Mouse (Mus musculus) inflammation-experienced regulatory T-cells, adult 6 months (primary cell): ENCODE results near the gene Phf2. TPM values are rescaled to one million over a fixed set of nuclear protein-coding genes. Genes with fewer than 3 reads are reported as not detected.

Experiments
- ATAC-seq: one replicate; pipeline ENCODE4 v1.8.0; 2017
- polyA plus RNA-seq, 3 experiments: library from polyadenylated mRNA; unstranded; fragments of 100-300 nt; shearing (Covaris generic); gene quantifications; one replicate each; pipeline ENCODE4 v1.2.1; 2017

Gene Phf2
- 1 to 10 TPM; 2.4 to 3.7 (median 3.0) TPM for polyA plus RNA-seq

DNA sequence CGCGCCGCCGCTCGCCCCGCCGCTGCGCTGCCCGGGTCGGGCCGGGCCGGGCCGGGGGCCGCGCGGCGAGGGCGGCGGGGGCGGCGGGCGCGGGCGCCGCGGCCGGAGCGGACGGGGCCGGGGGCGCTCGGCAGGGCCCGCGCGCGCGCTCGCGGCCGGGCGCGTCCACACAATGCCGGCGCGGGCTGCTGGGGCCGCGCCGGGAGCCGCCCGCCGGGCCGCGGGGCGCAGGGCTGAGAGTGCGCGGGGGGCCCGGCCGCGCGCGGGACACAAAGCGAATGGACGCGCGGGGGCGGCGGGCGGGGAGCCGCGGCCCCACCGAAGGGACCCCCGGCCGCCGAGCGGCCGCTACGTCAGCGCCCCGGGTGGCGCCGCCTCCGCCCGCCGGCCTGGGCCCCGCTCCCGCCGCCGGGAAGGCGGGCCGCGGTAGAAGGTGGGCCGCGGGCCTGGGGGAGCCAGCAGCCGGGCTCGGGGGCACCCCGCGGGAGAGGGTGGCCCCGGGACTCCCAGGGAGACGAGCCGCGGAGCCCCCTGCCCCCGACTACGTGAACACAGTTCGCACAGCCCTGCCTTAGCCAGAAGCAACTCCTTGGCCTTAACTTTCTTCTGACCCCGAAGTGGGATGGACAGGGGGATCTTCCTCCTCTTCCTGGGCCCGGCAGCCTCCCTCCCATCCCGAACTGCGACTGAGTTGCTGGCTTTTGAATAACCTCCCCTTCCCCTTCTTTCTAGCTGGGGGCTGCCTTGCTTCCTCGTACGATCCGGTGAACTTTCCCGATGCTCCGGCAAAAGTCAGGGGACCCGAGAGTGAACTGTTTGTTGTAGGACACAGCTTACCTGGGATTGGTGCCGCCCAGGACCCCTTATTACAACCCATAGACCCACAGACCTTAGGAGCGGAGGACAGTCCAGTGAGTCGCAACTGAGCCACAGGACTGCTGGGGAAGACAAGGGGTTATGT, at the start of gene Phf2:
Gene Phf2 (minus strand): TSS at position 349 of the 961 bp plus-strand sequence.
- ATAC-seq = peak; percentile 32

DNA sequence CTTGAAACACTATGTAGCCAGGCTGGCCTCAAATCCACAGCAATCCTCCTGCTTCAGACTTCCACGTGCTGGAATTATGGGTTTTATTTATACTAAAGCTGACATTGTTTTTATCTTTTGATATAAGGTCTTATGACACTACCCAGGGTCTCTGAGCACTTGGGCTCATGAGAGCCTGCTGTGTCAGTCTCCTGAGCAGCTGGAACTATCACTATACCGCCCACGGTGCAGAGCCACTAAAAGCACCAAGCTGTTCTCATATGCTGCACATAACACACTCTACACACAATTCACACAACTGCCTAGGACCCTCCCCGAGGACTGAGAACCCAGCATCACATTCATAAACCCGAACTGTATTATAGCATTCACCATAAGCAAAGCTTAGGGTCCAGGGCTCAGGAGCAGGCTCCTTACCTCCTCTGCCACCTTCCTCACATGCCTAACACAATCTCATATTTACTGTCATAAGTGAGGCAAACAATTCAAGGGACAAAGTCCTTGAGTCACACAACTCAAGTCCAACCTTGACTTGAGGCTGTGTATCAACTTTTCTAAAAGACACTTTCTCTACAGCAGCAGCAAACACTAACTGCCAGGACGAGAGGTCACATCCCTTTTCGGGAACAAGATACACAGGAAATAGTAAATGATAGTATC, 49.0 kb upstream of the Phf2 start:
- ATAC-seq = no peak

DNA sequence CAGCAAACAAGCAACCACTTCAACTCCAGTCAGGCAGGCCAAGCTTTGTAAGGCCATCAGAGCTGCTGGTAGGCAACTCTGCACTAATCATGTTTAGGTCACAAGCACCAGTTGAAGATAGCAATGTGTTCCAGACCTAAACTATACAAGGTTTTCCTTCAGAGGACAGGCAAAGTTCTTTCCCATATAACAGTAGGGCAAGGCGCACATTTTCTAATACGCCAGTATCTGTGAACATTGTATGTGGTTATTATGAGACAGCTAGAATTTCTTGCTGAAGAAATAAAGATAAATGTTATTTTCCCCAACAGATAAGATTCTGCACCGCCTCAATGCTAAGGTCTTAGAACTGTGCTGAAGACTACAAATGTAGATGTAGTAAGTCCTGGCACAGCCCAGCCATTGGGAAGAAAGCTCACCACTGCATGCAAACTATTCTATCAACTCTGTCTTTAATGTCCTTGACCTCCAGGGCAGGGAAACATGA, 46.2 kb upstream of the Phf2 start:
- ATAC-seq = no peak

DNA sequence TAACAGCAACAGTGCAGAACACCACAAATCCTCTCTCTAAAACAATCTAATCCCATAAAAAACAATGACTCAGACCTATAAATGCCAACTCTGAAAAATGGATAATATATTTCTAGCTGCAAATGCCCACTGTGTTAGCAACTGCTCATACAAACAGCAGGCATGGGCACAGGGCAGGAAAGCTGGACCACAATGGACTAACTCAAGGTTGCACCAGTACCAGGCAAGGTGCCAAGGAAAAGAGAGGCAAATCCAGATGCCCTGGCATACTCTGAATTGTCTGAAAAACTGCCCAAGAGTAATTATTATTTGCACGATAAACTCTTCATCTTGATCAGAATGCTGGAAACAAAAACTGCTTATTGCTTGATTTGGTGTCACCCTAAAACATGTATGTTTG, 42.8 kb upstream of the Phf2 start:
- no peak for ATAC-seq

DNA sequence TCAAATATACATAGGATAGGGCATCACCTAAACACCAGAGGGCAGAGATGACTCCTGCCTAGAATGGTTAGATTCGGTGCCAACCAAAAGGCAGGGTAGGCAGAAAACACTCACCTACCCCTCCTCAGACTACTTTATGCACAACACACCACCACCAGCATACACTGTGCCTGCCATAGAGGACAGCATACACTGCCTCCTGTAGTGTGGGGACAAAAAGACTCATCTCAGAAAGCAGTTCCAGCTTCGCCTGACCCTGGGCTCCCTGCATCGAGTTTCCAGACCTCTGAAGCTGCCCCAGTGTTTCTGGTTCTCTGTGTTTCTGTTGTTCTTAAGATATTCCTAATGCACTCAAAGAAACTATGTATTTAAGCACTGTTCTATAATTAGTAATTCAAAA, 42.2 kb upstream of the Phf2 start:
- no peak for ATAC-seq

DNA sequence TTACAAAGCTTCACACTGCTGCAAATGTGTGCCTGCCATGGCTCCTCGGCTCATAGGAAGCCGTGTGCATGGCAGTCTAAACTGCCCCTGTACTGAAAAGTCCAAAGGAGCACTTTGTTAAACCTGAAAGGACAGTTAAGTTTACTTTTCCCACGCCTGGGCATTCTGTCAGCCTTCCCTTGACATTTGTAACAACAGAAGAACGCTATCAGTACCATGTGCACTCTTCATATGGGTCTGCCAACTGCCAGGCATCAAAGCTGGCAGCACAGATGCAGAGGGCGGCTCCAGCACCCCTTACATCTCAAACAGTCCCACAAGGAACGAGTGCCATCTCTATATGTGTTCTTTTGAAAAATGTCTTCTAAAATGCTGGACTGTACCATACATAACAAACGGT, 40.5 kb upstream of the Phf2 start:
- no peak for ATAC-seq

DNA sequence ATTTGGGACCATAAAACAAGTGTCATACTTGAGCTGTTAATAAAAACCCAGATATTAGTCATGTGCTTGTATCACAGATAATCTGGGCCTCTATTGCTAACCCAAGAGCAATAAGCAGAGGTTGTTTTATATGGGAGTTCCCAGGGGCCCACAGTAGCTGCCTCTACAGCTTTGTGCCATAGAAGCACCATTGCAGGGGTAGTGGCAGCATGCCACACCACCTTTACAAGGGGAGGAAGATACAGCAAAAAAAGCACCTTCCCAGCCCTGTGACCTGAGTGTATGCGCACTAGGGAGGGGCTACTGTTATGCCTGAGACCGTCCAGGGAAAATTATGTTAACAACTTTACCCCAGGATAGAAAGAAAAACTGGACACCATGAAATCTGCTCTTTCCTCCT, 34.5 kb upstream of the Phf2 start:
- no peak for ATAC-seq

DNA sequence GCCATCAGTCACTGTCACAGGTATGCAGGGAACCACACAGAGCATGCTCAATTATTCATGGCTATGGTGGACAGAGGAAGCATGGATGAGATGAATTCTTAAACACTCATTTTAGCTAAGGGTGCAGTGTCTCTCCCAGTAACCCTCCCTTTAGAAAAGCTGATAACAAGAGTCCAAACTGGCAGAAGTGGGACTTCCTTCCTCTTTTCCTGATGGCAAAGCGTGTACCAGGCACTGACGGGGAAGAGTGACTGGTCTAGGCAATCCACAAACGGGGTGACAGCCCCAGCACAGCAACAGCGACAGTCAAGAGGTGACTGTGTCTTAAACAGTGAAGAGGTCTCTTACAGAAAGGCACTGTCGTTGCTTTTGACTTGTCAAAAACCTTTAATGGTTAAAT, 24.5 kb upstream of the Phf2 start:
- no peak for ATAC-seq

DNA sequence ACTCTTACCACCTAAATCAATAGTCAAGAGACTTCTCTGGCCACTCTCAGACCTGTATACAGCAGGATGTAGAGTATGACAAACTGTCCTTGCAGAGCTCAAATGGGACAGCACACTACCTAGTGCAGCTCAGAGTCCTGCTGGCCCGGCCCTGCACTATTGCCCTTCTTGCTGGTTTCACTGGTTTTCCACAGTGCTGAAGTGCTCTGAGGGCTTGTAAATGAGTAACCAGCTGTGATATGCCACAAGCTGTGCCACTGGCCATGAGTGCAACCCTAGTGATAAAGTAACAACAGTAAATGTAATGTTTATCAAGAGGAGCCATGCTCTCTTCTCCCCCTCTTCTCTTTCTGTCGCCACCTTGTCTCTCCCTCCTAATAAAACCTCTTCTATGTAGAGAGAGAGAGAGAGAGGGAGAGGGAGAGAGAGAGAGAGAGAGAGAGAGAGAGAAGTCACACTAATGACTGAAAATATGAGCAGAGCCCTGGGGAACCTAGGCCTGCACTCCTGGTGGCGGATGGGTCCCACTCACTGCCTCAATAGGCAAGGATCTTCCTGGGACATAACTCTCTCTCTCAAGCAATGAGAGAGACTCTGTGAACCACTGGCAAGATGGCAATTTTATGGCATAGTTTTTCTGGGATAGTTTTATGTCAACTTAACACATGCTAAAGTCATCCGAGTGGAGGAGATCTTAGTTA, 19.5 kb upstream of the Phf2 start:
- no peak for ATAC-seq

DNA sequence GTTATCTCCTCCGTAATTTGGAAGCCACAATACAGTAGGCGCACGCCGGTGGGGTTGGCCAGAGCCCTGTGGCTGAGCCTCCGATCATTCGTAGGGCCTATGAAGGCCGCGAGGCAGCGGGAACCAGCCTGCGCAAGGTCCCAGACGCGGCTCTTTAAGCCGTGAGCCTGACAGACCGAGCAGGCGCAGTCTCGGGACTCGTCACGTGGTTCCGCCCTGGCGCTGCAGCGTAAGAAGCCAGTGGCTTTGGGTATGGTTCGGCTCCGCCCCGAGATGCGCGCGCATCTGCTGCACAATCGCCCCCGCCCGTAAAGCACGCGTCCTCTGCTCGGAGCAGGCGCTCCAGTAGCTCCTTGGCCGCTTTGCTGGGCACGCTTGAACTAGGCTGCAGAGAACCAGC, 7.6 kb upstream of the Phf2 start:
- ATAC-seq = peak; percentile 99

DNA sequence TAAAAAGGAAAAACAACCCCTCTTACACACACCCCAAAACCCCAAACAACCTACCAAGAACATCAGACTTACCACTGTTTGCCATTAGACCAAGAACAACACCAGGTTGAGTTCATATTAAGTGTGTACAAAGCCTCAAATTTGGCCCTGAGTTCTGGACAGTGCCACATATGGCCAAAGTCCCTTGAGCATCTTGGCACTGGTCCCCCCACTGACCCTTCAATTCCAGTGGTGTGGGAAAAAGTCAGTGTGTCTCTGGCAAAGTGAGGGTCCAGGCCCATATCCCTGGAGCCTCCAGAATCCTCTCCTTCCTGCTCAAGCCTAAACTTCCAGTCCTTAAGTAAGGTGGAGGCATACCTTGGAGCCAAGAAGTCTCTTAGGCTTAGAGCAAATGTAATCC, 6.9 kb upstream of the Phf2 start:
- ATAC-seq = no peak

DNA sequence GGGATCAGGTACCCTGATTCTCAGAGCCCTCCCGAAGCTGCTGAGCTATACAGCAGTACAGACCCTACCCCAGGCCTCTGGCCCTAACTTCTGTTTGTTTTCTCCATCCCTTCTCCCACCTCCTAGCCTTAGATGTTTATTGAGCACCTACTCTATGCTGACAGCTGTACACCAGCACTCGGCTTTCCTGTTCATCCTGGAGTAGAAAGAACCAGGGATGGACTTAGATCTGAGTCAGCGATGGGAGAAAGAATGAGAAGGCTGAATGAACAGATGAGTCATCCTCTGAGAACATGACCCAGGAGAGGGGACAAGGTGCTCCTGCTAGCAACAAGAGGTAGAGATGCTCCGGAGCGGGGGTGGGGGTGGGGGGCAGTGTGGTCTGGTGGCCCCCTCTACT, 1.8 kb upstream of the Phf2 start:
- ATAC-seq = no peak

DNA sequence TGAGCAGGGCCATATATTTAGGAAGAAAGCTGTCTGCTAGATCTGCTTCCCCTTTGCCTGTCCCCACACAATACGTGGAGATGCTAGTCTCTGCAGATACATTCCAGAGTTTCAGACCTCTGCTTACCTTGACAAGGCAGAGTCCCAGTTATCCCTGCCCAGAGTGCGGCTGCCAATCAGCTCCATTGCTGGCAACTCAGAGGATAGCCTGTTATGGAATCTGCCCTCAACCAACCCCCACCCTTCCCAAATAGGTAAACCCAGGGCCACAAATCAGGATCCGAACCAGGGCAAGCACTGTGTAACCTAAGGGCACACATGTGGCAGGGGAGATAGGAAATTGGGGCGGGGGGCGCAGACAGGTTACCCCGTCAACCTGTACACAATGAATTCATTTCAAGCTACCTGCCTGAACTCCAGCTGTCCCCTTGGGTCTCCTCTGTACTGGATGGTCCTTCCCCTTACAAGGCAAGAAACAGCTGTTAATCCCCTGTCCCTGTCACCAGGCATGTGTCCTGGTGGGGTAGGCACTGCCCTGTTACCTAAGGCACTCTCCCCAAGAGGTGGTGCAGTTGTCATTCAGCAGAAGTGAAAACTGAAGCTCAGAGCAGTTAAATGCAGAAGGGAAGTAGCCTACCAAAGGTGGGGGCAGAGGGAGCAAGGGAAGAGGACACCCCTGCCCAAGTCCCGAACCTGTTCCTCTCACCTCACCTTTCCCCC, 1.1 kb upstream of the Phf2 start:
- ATAC-seq = no peak

DNA sequence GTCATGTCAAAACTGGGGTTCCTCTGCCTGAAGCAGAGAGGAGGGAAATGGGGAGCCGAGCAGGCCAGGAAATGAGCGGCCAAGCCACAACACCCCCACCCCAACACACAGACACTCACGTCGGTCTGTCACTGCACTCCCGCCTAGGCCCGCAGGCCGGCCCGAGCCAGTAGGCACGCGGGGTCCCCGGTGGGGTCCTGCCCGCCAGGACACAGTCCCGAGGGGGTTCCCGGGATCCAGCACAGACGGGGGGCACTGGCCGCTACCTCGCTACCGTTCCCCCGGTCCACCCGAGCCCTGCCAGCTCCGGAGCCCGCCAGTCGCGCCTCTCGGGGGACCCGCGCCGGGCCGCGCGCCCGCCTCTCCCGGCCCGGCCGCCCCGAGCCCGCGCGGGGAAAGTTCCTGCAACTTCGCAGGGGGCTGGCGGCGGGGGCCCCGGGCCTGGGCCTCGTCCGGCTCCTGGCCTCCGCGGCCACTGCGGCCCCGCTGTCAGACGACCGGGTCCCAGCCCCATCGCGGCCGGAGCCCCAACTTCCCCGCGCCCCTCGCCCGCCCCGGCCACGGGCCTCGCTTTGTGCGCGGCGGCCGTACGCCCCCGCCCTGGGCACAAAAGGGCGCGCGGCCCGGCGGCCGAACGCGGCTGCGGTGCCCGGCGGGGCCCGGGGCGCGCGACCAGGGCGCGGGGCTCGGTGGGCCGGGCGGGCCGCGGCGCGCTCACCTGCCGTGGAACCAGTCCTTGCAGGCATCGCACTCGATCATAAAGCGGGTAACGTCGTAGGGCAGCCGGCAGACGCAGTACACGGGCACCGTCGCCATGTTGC, 759 bp downstream of the Phf2 start:
- ATAC-seq = peak; percentile 67

DNA sequence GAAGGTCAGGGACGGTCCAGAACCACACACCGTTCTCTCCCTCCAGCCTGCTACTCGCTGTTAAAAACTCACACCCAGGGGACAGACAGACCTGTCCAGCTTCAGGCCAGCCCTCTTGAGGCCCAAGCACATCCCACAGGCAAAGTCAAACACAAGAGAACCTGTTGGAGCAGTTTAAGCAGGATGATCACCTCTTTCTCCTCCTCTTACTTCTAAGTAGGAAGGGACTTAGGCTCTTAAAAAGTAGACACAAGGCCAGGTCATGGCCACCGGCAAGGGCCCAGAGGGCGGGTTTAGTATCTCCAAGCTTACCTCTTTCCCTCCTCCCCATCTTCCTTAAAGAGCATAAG, 1.3 kb downstream of the Phf2 start:
- no peak for ATAC-seq

DNA sequence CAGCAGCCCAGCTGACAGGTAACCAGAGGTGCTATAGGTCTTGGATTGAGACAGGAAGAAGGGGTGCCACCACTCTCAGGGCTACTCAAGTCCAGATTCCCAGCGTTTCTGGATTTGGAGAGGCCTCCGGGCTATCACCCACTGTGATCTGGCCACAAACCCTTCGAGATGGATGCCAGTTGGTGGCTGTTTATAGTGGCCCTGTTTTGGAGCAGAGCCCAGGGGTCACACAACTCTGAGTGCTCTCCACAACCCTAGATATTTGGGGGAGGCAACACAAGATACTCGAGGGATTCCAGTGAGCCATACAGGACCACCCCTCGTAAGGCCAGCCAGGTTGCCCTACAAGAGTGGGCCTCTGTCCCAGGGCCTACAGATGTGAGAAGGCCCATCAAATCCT, 1.8 kb downstream of the Phf2 start:
- no peak for ATAC-seq

DNA sequence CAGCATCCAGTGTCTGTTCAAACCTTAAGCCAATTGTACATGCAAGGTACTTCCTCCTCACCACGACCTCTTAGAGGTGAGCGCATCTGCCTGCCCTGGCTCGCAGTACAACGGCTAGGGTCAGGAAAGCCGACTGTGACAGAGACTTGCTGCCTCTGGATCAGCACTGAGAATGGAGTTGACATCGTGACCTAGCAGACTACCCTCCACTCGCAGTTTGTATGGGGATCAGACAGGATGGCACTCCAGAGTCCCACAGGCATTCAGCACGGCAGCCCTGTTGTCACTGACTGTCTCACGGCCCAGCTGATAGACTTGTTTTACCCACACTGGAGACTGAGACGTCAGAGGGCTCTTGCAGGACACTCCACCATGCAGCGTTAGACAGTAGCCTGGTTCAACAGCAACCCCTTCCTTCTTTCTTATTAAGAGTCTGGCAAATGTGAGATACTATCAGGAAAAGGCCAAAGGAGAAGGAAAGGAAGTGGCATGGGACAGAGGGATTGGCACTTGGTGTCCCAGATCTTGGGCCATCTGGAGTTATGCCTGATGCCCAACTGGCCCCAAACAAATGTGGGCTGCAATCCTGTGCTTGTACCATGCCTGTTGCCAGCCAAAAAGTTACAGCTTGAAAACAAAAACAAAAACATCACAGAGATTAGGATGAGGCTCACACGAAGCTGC, 6.1 kb downstream of the Phf2 start:
- ATAC-seq = no peak

DNA sequence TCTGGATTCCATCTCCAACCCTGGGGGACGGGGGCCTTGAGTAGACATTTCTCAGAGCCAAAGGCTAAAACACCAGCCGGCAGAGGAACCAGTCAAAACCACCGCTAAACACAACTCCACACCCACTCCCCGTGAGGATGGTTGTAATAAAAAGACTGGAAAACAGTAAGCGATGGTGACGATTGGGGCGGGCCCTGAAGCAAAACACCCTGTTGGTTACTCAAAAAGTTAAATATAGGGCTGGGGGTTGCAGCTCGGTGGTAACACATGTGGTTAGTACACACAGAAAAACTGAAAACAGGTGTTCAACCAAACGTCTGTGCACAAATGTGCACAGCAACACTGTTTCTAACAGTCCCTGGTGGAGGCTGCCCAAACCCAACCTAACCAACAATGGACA, 7.4 kb downstream of the Phf2 start:
- ATAC-seq = peak; percentile 52

DNA sequence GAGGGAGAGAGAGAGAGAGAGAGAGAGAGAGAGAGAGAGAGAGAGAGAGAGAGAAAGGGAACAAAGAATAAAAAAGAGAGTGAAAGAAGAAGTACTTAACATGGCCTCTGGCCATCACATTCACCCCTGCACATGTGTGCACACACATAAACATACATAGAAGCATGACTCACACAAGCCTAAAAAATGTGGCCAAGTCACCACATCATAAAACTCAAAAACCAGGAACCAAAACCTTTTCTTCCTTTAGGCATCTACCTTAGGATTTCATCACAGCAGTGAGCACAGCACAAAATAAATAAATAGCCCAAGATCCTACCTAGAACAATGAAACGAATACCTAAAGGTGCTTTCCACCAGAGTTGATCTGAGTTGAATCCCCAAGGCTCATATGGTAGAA, 9.0 kb downstream of the Phf2 start:
- no peak for ATAC-seq

DNA sequence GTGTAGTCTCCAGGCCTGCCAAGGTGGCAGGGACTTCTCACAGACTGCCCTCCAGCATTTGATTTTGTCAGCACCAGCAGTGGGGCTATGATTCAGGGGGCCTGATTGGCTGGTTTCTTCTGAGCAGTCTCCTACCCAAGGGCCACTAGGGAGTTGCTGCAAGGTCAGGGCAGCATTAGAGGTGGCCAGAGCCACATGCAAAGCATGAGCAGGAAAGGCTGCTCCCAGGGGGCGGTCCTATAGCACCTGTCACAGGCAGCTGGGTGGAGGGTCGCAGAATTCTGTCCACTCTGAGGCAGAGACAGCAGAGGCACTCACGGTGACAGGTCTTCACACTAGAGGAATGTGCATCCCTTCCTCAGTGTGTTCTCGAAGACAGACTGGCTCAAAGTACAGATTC, 12.1 kb downstream of the Phf2 start:
- ATAC-seq = no peak

DNA sequence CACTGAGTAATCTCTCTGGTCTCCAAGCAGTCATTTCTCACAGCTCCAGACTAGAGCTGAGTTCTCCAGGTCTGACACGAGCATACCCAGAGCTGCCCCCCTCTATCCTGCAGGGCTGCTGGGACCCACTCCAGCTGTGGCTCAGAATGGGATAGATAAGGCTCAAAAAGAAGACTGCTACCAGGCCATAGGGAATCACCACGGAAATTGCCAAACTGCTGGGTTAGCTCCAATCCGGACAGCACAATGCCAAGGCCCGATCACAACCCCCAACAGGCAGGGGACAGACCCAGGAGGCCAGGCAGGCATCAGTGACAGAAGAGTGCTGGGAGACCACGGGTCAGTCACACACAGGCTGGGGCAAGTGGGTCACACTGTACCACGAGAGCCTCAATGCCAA, 12.9 kb downstream of the Phf2 start:
- no peak for ATAC-seq
